Mouse (Mus musculus): ENCODE results near the gene Pigs.

DNA sequence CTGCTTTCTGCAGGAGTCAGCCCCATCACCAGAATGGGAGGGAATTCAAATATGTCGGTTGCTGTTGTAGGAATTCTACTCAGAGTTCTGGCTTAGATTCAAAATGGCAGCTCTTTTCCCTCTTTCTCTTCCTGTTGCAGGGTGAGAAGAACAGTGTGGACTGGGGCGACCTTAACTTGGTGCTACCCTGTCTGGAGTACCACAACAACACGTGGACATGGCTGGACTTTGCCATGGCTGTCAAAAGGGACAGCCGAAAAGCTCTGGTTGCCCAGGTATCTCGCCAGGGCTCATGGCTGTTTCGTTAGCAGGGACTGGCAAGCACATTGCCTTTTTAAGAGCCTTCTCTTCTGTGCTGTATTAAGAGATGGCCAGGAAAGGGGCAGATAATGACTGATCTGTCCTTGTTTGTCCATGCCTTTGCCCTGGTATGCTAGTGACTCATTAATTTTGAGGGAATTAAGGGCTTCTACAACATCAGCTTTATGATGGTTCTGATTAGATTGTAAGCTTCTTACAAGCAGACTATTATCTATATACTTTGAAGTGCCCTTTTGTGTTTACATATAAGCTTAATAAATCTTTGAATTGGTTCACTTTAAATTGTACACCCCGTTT lies 39.0 kb upstream of the Pigs start:
- TF ChIP-seq CTCF (IDR thresholded peaks at IDR 0.05; ENCODE audit: low read depth) (no peak), EP300 (IDR thresholded peaks at IDR 0.05; ENCODE audit: low read depth) (no peak)

Data from liver, postnatal 0 days (tissue).